Mouse (Mus musculus) CD8-positive naive resting alpha-beta T cell, adult 2 months (primary cell): ENCODE results near the gene Tnik.
A peak's percentile ranks its signal among the peaks of the same experiment; 100 is the strongest.

Source experiments
- DNase-seq, 2 experiments: peaks; one replicate each; pipeline ENCODE4 v3.0.0; 2022; ENCODE audit warnings: low read depth in 2 of 2, low spot score in 2 of 2

The Tnik gene

GRCm38 (mm10) chr3:28540121-28540520 lies 277.1 kb downstream of the Tnik start:
- no peak for DNase-seq

- no peak for DNase-seq
Measured at GRCm38 (mm10) chr3:28542941-28543340, 279.9 kb downstream of the Tnik start.

- peak in 1 of 2 experiments; percentile 8 for DNase-seq
Measured at GRCm38 (mm10) chr3:28543380-28543984, 280.5 kb downstream of the Tnik start.

GRCm38 (mm10) chr3:28544345-28544869 lies 281.4 kb downstream of the Tnik start:
- DNase-seq = no peak

- no peak for DNase-seq
Measured at GRCm38 (mm10) chr3:28547965-28548730, 285.1 kb downstream of the Tnik start.

- DNase-seq = no peak
Measured at GRCm38 (mm10) chr3:28549391-28549790, 286.4 kb downstream of the Tnik start.

GRCm38 (mm10) chr3:28550497-28551093 lies 287.6 kb downstream of the Tnik start:
- no peak for DNase-seq

- no peak for DNase-seq
Measured at GRCm38 (mm10) chr3:28551756-28552155, 288.7 kb downstream of the Tnik start.

GRCm38 (mm10) chr3:28554934-28555333 lies 291.9 kb downstream of the Tnik start:
- peak in 1 of 2 experiments; percentile 11 for DNase-seq

- no peak for DNase-seq
Measured at GRCm38 (mm10) chr3:28555795-28556570, 293.0 kb downstream of the Tnik start.

GRCm38 (mm10) chr3:28558328-28558871 lies 295.4 kb downstream of the Tnik start:
- DNase-seq = no peak

- DNase-seq = no peak
Measured at GRCm38 (mm10) chr3:28561408-28561807, 298.4 kb downstream of the Tnik start.

- peak in 1 of 2 experiments; percentile 5 for DNase-seq
Measured at GRCm38 (mm10) chr3:28562612-28563332, 299.8 kb downstream of the Tnik start.

- DNase-seq = no peak
Measured at GRCm38 (mm10) chr3:28564370-28565357, 301.6 kb downstream of the Tnik start.

GRCm38 (mm10) chr3:28577301-28577700 lies 314.3 kb downstream of the Tnik start:
- no peak for DNase-seq

GRCm38 (mm10) chr3:28578950-28579615 lies 316.1 kb downstream of the Tnik start:
- DNase-seq = no peak

GRCm38 (mm10) chr3:28585750-28586465 lies 322.9 kb downstream of the Tnik start:
- no peak for DNase-seq

GRCm38 (mm10) chr3:28587808-28588207 lies 324.8 kb downstream of the Tnik start:
- DNase-seq = no peak
